Mouse (Mus musculus): Measurements from ENCODE around the gene Hoxc12.

Gene Hoxc12

DNA sequence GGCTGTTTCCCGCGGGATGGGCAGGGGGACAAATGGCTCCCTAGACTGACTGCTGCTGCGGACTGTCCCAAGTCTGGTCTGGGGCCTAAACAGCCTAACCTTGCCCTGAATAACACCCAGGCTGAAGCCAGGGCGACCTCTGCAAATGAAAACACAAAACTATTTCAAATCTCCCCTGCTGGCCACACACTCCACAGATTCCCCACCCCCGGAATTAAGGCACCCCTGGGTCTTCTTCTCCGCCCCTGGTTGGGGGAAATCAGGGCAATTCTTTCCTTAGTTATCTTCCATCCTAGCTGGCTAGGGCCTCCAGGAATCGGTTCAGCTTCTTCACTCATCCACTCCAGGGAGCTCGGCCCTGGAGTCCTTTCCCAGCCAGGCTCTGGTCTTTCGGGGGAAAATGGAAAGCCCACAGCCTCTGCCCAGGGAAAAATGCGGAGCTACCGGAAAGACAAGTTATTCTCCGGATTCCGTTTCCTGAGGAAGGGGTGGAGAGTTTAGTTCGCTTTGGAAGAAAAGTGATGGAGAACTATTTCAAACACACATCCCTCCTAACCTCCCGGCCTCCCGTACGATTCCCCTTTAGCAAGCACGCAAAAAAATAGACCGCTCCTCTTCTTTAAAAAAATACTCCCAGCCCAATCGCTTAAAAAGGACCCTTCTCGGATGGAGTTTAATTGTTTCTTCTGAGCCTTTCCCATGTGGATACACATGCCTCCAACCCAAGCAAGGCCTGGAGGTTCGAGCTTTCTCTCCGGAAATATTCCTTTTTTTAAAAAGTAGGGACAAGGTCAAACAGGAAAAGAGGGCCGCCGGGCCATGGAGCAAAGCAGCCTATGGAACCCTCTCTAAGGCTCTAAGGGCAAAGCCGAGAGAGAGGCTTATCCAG lies 28.7 kb downstream of the Hoxc12 start:
- no peak for DNase-seq (ENCODE audit: low spot score in 2 of 2)

DNA sequence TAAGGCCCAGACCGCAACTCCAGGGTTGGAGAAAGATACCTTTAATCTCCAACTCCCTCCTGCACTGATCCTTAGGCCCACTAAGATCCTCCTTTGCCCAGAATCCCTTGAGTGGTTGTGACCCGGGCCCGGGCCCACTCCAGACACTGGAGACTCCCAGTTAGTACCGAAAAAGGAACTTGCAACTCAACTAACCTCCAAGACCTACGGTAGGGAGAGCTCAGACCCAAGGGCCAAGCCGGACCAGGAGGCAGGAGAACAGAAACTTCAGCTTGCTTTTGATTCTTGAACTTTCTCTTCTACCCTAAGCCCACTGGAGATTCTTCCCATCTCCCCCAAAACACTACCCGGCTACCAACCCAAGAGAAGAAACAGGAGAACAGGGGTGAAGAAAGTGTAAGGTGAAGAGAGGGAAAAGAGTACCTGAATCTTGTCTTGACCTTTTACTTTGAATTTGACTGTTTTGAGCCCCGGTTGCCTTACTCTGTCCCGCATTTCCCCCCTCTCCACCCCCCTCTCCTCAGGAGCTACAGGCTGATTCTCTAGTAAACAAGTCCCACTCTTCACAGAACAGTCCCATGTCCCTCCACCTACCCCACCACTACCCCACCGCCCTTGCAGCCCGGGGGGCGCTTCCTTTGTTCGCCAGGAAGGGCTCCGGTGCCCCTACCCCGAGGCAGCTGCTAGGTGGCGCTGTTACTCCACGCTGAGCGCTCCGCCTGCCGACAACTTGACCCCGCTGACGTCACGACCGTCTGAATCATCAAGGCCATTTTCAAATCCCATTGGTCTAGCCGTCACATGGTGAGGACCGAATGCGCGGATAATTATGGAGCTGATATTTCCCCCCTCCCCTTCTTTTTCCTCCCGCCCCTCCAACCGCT lies 29.6 kb downstream of the Hoxc12 start:
- DNase-seq (ENCODE audit: low spot score in 2 of 2) = no peak

DNA sequence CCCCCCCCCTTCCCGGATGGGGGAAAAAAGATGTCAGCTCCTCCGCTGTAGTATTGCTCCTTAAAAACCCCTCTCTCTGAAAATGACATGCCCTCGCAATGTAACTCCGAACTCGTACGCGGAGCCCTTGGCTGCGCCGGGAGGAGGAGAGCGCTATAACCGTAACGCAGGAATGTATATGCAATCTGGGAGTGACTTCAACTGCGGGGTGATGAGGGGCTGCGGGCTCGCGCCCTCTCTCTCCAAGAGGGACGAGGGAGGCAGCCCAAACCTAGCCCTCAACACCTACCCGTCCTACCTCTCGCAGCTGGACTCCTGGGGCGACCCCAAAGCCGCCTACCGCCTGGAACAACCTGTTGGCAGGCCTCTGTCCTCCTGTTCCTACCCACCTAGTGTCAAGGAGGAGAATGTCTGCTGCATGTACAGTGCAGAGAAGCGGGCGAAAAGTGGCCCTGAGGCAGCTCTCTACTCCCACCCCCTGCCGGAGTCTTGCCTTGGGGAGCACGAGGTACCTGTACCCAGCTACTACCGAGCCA lies 30.3 kb downstream of the Hoxc12 start, which contains the start of gene Hoxc10:
TSS of gene Hoxc10 (plus strand) at position 21 of the 536 bp plus-strand sequence.
- no peak for DNase-seq (ENCODE audit: low spot score in 2 of 2)

DNA sequence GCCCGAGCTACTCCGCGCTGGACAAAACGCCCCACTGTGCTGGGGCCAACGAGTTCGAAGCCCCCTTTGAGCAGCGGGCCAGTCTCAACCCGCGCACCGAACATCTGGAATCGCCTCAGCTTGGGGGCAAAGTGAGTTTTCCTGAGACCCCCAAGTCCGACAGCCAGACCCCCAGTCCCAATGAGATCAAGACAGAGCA lies 30.7 kb downstream of the Hoxc12 start, which contains the start of gene Hoxc5:
TSS of gene Hoxc5 (plus strand) at position 132 of the 199 bp plus-strand sequence.
- no peak for DNase-seq (ENCODE audit: low spot score in 2 of 2)

DNA sequence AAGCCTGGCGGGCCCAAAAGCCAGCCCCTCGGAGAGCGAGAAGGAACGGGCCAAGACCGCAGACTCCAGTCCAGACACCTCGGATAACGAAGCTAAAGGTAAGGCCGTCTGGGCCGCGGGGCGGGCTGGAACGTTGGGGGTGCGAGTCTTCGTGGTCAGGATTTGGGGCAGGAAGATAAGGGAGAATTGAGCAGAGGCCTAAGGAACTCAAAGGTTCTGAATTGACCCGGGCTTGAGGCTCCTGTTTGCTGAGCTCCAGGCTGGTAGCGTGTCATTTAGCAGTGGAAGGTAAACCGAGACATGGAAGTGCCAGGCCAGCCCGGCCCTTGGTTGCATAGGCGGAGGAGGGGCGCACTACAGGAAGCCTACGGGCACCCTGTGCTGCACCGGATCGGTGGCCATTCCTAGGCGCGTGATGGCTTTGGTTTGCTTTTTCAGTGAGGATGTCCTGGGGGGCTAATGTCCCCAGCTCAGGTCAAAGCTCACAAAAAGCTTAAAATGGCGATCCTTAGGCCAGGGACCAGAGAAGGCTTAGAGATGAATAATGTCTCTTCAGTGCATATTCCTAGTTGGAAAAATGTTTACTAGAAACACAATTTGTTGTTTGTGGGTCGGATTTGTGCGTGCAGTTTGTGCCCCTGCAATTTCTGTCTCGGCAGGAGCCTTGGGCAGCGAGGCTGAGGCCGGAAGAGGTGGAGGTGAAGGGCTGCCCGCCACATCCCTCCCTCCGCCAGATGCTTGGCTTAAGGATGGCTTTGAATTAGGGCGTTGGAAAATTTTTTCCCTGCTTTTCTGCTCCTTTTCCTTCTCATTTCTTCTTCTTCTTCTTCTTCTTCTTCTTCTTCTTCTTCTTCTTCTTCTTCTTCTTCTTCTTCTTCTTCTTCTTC lies 31.2 kb downstream of the Hoxc12 start:
- no peak for DNase-seq (ENCODE audit: low spot score in 2 of 2)

DNA sequence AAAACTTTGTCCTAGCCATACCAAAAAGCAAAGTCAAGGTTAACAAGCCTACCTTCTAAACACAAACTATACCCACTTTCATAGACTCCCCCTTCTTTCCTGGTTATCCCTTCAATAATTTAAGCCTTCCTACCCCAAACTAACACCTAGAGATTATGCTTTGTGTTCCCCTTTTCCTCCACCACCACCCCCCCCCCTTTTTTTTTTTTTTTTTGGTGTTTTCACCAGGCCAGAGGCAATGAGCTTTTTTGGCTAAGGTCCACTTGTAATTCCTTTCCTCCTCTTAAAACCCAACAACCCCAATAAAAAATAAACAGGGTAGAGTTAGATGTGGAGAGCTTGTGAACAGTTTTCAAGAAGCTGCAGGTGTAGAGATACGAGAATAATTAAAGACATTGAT lies 32.7 kb downstream of the Hoxc12 start:
- no peak for DNase-seq (ENCODE audit: low spot score in 2 of 2)

- DNase-seq (ENCODE audit: low spot score in 2 of 2) = no peak
These were observed 34.2 kb downstream of the Hoxc12 start for GRCm38 (mm10) chr15:102970740-102971139.

- DNase-seq (ENCODE audit: low spot score in 2 of 2) = no peak
These were observed 35.7 kb downstream of the Hoxc12 start for GRCm38 (mm10) chr15:102972254-102972653.

DNA sequence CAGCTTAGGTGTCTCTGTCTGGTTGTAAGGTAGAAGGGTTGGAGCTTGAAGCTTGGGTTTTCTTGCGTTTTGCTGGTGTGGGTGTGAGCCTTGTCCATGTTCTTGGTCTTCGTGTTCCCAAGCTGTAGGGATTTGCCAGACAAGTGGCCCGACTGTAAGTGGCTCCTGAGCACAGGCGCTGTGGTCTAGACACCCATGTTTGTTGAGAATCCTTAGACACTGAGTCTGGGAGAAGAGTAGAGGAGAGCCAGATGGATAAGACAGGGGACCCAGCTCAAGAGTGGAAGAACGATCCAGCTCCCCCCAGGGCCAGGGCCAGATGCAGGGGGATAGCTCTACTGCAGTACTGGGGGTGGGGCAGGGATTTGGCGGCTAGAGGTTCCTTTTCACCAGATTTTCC lies 36.2 kb downstream of the Hoxc12 start:
- no peak for DNase-seq (ENCODE audit: low spot score in 2 of 2)

GRCm38 (mm10) chr15:102975034-102975433 lies 38.5 kb downstream of the Hoxc12 start:
- no peak for DNase-seq (ENCODE audit: low spot score in 2 of 2)

DNA sequence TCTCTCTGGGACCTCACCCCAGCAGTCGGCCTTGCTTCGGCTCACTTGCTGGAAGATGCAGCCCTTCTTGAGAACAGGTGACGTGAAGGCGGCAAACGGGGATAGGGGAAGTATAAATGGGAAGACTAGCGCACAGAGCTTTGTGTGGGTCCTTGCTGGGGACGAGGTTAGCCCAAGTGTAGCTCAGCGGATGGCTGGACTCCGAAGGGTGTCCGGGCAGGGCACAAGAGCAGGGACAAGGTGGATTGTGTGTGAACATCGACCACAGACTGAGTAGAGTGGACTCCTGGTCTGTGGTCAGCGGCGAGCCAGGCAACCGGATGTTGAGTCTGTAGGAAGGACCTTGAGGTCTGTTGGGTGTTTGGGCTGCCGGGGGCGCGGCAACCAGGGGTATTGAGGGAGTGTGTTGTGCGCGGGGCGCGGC lies 39.1 kb downstream of the Hoxc12 start:
- DNase-seq (ENCODE audit: low spot score in 2 of 2) = no peak

DNA sequence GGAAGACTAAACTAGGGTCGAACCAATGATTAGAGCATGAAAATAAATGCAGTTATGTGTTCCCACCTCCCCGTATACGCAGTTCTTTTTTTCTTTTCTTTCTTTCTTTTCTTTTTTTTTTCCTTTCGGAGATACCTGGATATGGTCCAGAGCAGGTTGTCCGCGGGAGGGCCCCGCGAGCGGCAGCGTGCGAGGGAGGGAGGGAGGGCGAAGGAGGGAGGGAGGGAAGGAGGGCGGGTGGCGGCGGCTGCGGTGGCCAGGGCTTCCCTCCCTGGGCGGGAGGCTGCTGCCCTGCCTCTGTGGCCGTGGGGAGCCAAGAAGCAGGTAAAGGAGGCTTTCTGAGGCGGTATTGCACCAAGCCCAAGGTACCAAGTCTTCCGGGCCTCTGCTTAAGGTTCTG lies 39.6 kb downstream of the Hoxc12 start, which contains the start of gene Hoxc9:
TSS of gene Hoxc9 (plus strand) at position 269 of the 400 bp plus-strand sequence.
- DNase-seq (ENCODE audit: low spot score in 2 of 2) = no peak

GRCm38 (mm10) chr15:102976631-102977422 lies 40.3 kb downstream of the Hoxc12 start:
- DNase-seq (ENCODE audit: low spot score in 2 of 2) = no peak

DNA sequence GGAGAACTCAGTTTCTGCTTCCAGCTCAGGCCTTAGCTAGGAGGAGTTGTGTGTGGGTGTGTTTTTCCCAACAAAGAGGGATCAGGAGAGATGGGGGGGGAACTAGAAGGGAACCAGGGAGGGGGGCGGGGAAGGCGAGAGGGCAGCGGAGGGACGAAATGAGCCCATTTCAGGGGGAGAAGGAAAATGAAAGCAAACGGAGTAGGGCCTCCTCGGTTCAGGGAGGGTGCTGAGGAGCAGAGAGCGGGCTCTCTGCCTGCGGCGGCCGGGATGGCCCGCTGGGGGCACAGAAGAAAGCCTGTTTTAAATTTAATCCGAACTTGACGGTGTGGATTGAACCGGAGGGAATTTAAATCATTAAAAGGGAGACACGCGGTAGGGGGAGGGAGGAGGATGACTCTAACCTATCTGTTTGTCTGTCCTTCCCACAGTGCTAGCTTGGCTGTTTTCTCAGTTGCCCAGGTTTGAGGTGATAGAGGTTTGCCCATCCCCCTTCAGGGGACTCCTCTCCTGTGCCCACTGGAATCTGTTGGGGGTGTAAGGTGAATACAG lies 40.9 kb downstream of the Hoxc12 start:
- DNase-seq (ENCODE audit: low spot score in 2 of 2) = no peak

DNA sequence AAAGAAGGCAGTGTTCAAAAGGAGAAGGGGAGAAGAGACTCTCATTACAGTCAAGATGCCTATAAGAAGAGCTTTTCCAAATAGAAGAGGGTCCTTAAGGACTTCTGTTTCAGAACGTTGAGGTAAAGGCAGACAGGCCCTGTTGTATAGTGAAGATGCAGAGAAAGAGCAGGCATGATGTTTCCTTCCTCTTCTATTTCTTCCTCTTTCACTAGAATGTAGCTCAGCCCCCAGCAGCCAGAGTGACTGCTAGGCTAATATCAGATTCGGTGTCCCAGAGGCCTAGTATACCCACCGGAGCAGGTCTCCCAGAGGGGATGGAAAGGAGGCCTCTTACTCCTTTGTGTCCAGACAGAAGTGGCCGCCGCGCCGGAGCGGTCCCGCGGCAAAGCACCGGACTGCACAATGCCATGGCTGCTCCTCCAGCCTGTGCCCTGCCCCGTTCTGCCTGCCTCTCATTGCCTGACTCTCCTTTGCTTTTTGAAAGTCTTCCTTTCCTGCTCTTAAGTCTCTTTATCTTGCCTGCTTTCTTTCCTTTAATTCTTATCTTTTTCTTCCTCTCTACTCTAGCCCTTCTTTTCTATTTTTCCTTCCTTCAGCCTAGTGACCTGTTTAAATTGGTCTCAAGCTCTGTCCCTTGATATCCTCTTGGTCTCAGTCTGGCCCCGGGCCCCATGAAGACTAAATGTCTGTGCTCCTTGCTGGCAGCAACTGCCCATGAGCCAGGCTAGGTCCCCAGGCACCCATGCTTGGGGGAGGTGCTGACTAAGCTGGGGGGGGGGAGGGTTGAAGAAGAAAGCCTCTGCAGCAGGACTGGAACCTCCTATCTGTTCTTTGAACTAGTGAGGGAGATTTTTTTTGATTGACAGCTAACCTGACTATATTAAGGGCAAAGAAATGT lies 42.3 kb downstream of the Hoxc12 start:
- DNase-seq (ENCODE audit: low spot score in 2 of 2) = no peak

DNA sequence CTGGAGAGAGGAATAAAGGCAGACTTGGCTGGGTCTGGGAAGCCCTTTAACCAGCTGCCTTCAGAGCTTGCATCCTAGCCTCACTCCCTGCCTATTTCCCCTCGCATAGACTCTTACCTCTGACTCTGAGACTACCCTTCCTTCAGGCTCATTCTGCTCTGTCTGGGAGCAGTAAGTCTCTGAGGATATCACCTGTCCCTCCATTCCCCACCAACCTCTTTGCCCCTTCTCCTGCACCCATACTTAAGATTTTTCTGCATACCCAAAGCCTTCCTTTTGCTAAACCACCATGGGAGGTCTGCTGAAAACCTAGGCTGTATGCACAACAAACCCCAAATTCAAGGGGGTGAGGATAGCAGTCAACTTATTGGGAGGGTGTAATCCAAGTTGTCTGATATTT lies 43.4 kb downstream of the Hoxc12 start:
- no peak for DNase-seq (ENCODE audit: low spot score in 2 of 2)

DNA sequence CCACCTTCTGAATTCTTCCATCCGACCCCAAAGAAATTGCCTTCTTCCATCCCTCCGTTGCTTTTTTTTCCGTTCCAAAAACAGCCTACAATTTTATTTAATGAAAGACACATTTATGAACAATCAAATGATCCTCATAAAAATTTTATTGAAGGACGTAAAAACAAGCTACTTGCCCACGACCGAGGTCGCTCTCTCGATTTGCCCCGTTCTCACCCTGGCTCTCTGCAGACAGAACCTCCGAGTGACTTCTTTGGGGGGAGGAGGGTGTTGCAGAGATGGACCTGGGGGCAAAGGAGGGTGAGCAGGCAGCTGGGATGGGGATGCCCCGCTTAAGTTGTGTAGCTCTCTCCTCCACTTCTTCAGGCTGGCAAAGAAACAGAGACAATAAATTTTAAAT lies 43.8 kb downstream of the Hoxc12 start:
- no peak for DNase-seq (ENCODE audit: low spot score in 2 of 2)

GRCm38 (mm10) chr15:102980912-102981311 lies 44.4 kb downstream of the Hoxc12 start:
- DNase-seq (ENCODE audit: low spot score in 2 of 2) = no peak
